Mouse (Mus musculus) spleen, adult 12 weeks (tissue): ENCODE results near the gene Rhbg.

Experiments used
- DNase-seq: peaks from one replicate; pipeline ENCODE4 v3.0.0; 2022; ENCODE audit warnings: low spot score

Rhbg gene

GRCm38 (mm10) chr3:88206901-88207371 lies 47.6 kb downstream of the Rhbg start:
- DNase-seq, result no peak

GRCm38 (mm10) chr3:88206500-88206899 lies 48.0 kb downstream of the Rhbg start:
- DNase-seq, result no peak

- no peak for DNase-seq
Measured at GRCm38 (mm10) chr3:88205563-88206491, 48.7 kb downstream of the Rhbg start.

- DNase-seq, result no peak
Measured at GRCm38 (mm10) chr3:88205176-88205562, 49.3 kb downstream of the Rhbg start.

GRCm38 (mm10) chr3:88204751-88205150 lies 49.8 kb downstream of the Rhbg start:
- no peak for DNase-seq

GRCm38 (mm10) chr3:88203999-88204700 lies 50.4 kb downstream of the Rhbg start:
- DNase-seq, result no peak

- DNase-seq, result no peak
Measured at GRCm38 (mm10) chr3:88203456-88203855, 51.1 kb downstream of the Rhbg start.

GRCm38 (mm10) chr3:88202986-88203385 lies 51.5 kb downstream of the Rhbg start:
- no peak for DNase-seq

- DNase-seq, result no peak
Measured at GRCm38 (mm10) chr3:88201640-88202039, 52.9 kb downstream of the Rhbg start.

GRCm38 (mm10) chr3:88200972-88201330 lies 53.6 kb downstream of the Rhbg start:
- no peak for DNase-seq

- no peak for DNase-seq
Measured at GRCm38 (mm10) chr3:88200161-88200971, 54.1 kb downstream of the Rhbg start.

GRCm38 (mm10) chr3:88199541-88200110 lies 54.9 kb downstream of the Rhbg start:
- no peak for DNase-seq

GRCm38 (mm10) chr3:88198505-88199020 lies 55.9 kb downstream of the Rhbg start:
- no peak for DNase-seq

GRCm38 (mm10) chr3:88197741-88198504 lies 56.6 kb downstream of the Rhbg start:
- DNase-seq, result no peak
